Mouse (Mus musculus) mouse trophoblast stem cell (cell line): ENCODE data around the gene Col1a1.

Experiments used
- in situ Hi-C, 2 experiments: fragments of 300-500 bp; cut with MseI, MboI; formaldehyde crosslinking; loops; 2 replicates in 1 of 2; 3 replicates in 1 of 2; pipeline ENCODE4 v1.15.1; 2025

The Col1a1 gene

GRCm38 (mm10) chr11:94937787-94938186 lies 1.8 kb downstream of the Col1a1 start:
- in situ Hi-C loops = loop anchor here (5.0 kb wide), 2 partner anchors 35 to 70 kb away; no protein-coding TSS in a partner anchor

GRCm38 (mm10) chr11:94938296-94938695 lies 2.3 kb downstream of the Col1a1 start:
- in situ Hi-C loops = loop anchor here (5.0 kb wide), 2 partner anchors 34 to 71 kb away; no protein-coding TSS in a partner anchor

GRCm38 (mm10) chr11:94939280-94939679 lies 3.3 kb downstream of the Col1a1 start:
- in situ Hi-C loops = loop anchor here (5.0 kb wide), 2 partner anchors 33 to 72 kb away; no protein-coding TSS in a partner anchor

GRCm38 (mm10) chr11:94941121-94941520 lies 5.1 kb downstream of the Col1a1 start:
- in situ Hi-C loops = no loop called here

GRCm38 (mm10) chr11:94941776-94942175 lies 5.8 kb downstream of the Col1a1 start:
- in situ Hi-C loops = no loop called here

GRCm38 (mm10) chr11:94942282-94943023 lies 6.4 kb downstream of the Col1a1 start:
- in situ Hi-C loops = no loop called here

- in situ Hi-C loops = no loop called here
Observed at GRCm38 (mm10) chr11:94943054-94943453, 7.0 kb downstream of the Col1a1 start.

GRCm38 (mm10) chr11:94944295-94944694 lies 8.3 kb downstream of the Col1a1 start:
- in situ Hi-C loops = no loop called here

GRCm38 (mm10) chr11:94945236-94945635 lies 9.2 kb downstream of the Col1a1 start:
- in situ Hi-C loops = no loop called here

GRCm38 (mm10) chr11:94952169-94952568 lies 16.1 kb downstream of the Col1a1 start:
- in situ Hi-C loops = no loop called here

- in situ Hi-C loops = no loop called here
Observed at GRCm38 (mm10) chr11:94955103-94955502, 19.1 kb downstream of the Col1a1 start.

GRCm38 (mm10) chr11:94957693-94958064 lies 21.7 kb downstream of the Col1a1 start:
- in situ Hi-C loops = no loop called here

GRCm38 (mm10) chr11:94958065-94958858 lies 22.2 kb downstream of the Col1a1 start:
- in situ Hi-C loops = no loop called here

- in situ Hi-C loops = loop anchor here (5.0 kb wide), 1 partner anchor 1430 kb away; no protein-coding TSS in a partner anchor
Observed at GRCm38 (mm10) chr11:94962534-94963101, 26.6 kb downstream of the Col1a1 start.

GRCm38 (mm10) chr11:94967419-94967818 lies 31.4 kb downstream of the Col1a1 start, which contains the start of gene Hils1:
TSS of gene Hils1 (plus strand) at chr11:94967593.
- in situ Hi-C loops = no loop called here

- in situ Hi-C loops = no loop called here
Observed at GRCm38 (mm10) chr11:94968187-94968586, 32.2 kb downstream of the Col1a1 start.

GRCm38 (mm10) chr11:94969709-94970108 lies 33.7 kb downstream of the Col1a1 start:
- in situ Hi-C loops = loop anchor here (5.0 kb wide), 1 partner anchor 32 kb away; the partner anchor contains the start of gene Col1a1 (in 2 of the 2)

GRCm38 (mm10) chr11:94970210-94970943 lies 34.4 kb downstream of the Col1a1 start:
- in situ Hi-C loops = loop anchor here (5.0 kb wide), 1 partner anchor 33 kb away; the partner anchor contains the start of gene Col1a1 (in 2 of the 2)

- in situ Hi-C loops = loop anchor here (5.0 kb wide), 1 partner anchor 35 kb away; the partner anchor contains the start of gene Col1a1 (in 2 of the 2)
Observed at GRCm38 (mm10) chr11:94971895-94972615, 36.0 kb downstream of the Col1a1 start.

GRCm38 (mm10) chr11:94972887-94973286 lies 36.9 kb downstream of the Col1a1 start:
- in situ Hi-C loops = loop anchor here (5.0 kb wide), 1 partner anchor 36 kb away; the partner anchor contains the start of gene Col1a1 (in 2 of the 2)
